Mouse (Mus musculus) midbrain, embryonic 16.5 days (tissue): Measurements from ENCODE around the gene Dnase2b. TPM values are rescaled to one million over a fixed set of nuclear protein-coding genes. Genes with fewer than 3 reads are reported as not detected.

Experiments used
- ATAC-seq: fragments of 200-750 bp; cut with Nextera tagmentation; 2 replicates; pipeline ENCODE4 v1.8.0; 2017; ENCODE audit warnings: moderate TSS enrichment
- H3K27ac ChIP-seq: fragments of 300-500 bp; sonication (generic); 2 replicates; pipeline ENCODE4 v1.5.1; 2014; ENCODE audit warnings: mild to moderate bottlenecking, low read length, mixed read lengths
- H3K27me3 ChIP-seq: fragments of 300-500 bp; sonication (generic); 2 replicates; pipeline ENCODE4 v1.6.1; 2014; ENCODE audit warnings: low read depth, low read length, mixed read lengths; ENCODE audit not compliant: control insufficient read depth, insufficient read depth
- H3K36me3 ChIP-seq: fragments of 300-500 bp; sonication (generic); 2 replicates; pipeline ENCODE4 v1.6.1; 2014; ENCODE audit warnings: mild to moderate bottlenecking, low read length, moderate library complexity, mixed read lengths; ENCODE audit not compliant: control insufficient read depth, insufficient read depth
- H3K4me1 ChIP-seq: fragments of 300-500 bp; sonication (generic); 2 replicates; pipeline ENCODE4 v1.6.1; 2014; ENCODE audit warnings: mild to moderate bottlenecking, low read length, mixed read lengths; ENCODE audit not compliant: control insufficient read depth, insufficient read depth
- H3K4me2 ChIP-seq: fragments of 300-500 bp; sonication (generic); 2 replicates; pipeline ENCODE4 v1.6.1; 2014; ENCODE audit warnings: mild to moderate bottlenecking, low read length, mixed read lengths
- H3K4me3 ChIP-seq: fragments of 300-500 bp; sonication (generic); 2 replicates; pipeline ENCODE4 v1.5.1; 2014; ENCODE audit warnings: low read depth, mild to moderate bottlenecking, low read length, moderate library complexity, mixed read lengths
- H3K9ac ChIP-seq: fragments of 300-500 bp; sonication (generic); 2 replicates; pipeline ENCODE4 v1.6.1; 2014; ENCODE audit warnings: low read depth, low read length, mixed read lengths
- H3K9me3 ChIP-seq: fragments of 300-500 bp; sonication (generic); replicated peaks from 2 replicates; pipeline ENCODE4 v1.6.1; 2014; ENCODE audit warnings: mild to moderate bottlenecking, low read length, mixed read lengths; ENCODE audit not compliant: control insufficient read depth, poor library complexity, severe bottlenecking
- WGBS: fragments of 180-500 bp; shearing (Covaris S2); extraction: QIAGEN DNeasy Blood & Tissue Kit; methylation state at CpG from one replicate; pipeline ENCODE4 v1.1.7; 2014; 5-methylcytosine and 5-hydroxymethylcytosine counted together
- polyA plus RNA-seq: library from polyadenylated mRNA; unstranded; fragments of >200 nt; fragmentation: Nextera tagmentation; extraction: Ambion mirVana; gene quantifications from 2 replicates; pipeline ENCODE4 v1.2.1, GENCODE M21; 2015

The Dnase2b gene
- not detected in 2 replicates for polyA plus RNA-seq

GRCm38 (mm10) chr3:146615496-146615895 is at the start of gene Dnase2b:
Gene Dnase2b, minus strand, starts transcription at chr3:146615596.
- H3K4me3 ChIP-seq: no peak within 1 kb of the TSS
- ATAC-seq: no peak
- no peak within 1 kb of the TSS for H3K9ac ChIP-seq
- 98% methylated on average over 4 of the region's 4 CpGs for WGBS
- no peak within 1 kb of the TSS for H3K27ac ChIP-seq
- H3K9me3 ChIP-seq: no peaks in the 10 kb centered on the region
- no peak within 1 kb of the TSS for H3K4me2 ChIP-seq
- no peaks in the 10 kb centered on the region for H3K36me3 ChIP-seq
- H3K27me3 ChIP-seq: no peaks in the 10 kb centered on the region
- H3K4me1 ChIP-seq: no peaks in the 10 kb centered on the region

GRCm38 (mm10) chr3:146661907-146662306 is 46.5 kb upstream of the Dnase2b start:
- Histone ChIP-seq H3K36me3 (no peaks in the 10 kb centered on the region), H3K27me3 (no peaks in the 10 kb centered on the region), H3K4me2 (no peak overlapping the region), H3K4me3 (no peak overlapping the region), H3K4me1 (no peaks in the 10 kb centered on the region), H3K9me3 (no peaks in the 10 kb centered on the region), H3K9ac (no peak overlapping the region), H3K27ac (no peak overlapping the region)
- ATAC-seq: no peak
- WGBS: 80% methylated on average over 7 of the region's 7 CpGs

- H3K4me3 ChIP-seq: no peak overlapping the region
- no peaks in the 10 kb centered on the region for H3K27me3 ChIP-seq
- no peaks in the 10 kb centered on the region for H3K4me1 ChIP-seq
- H3K4me2 ChIP-seq: no peak overlapping the region
- H3K27ac ChIP-seq: no peak overlapping the region
- no peaks in the 10 kb centered on the region for H3K9me3 ChIP-seq
- no peak for ATAC-seq
- WGBS: 73% methylated on average over 6 of the region's 6 CpGs
- no peak overlapping the region for H3K9ac ChIP-seq
- H3K36me3 ChIP-seq: no peaks in the 10 kb centered on the region
Measured at GRCm38 (mm10) chr3:146661001-146661400, 45.6 kb upstream of the Dnase2b start.

GRCm38 (mm10) chr3:146659321-146659720 is 43.9 kb upstream of the Dnase2b start:
- Histone ChIP-seq H3K4me3 (no peak overlapping the region), H3K4me1 (no peaks in the 10 kb centered on the region), H3K27me3 (no peaks in the 10 kb centered on the region), H3K36me3 (no peaks in the 10 kb centered on the region), H3K27ac (no peak overlapping the region), H3K9me3 (no peaks in the 10 kb centered on the region), H3K4me2 (no peak overlapping the region), H3K9ac (no peak overlapping the region)
- ATAC-seq: no peak
- WGBS: 89% methylated on average over 5 of the region's 5 CpGs

GRCm38 (mm10) chr3:146658061-146658639 is 42.8 kb upstream of the Dnase2b start:
- Histone ChIP-seq H3K4me2 (no peak overlapping the region), H3K27ac (no peak overlapping the region), H3K4me1 (no peaks in the 10 kb centered on the region), H3K9me3 (no peaks in the 10 kb centered on the region), H3K27me3 (no peaks in the 10 kb centered on the region), H3K9ac (no peak overlapping the region), H3K36me3 (no peaks in the 10 kb centered on the region), H3K4me3 (no peak overlapping the region)
- 94% methylated on average over 1 of the region's 1 CpGs for WGBS
- ATAC-seq: no peak

- Histone ChIP-seq H3K9me3 (no peaks in the 10 kb centered on the region), H3K36me3 (no peaks in the 10 kb centered on the region), H3K27ac (no peak overlapping the region), H3K27me3 (no peaks in the 10 kb centered on the region), H3K4me2 (no peak overlapping the region), H3K4me3 (no peak overlapping the region), H3K4me1 (no peaks in the 10 kb centered on the region), H3K9ac (no peak overlapping the region)
- 90% methylated on average over 5 of the region's 5 CpGs for WGBS
- ATAC-seq: no peak
Measured at GRCm38 (mm10) chr3:146657433-146657832, 42.0 kb upstream of the Dnase2b start.

GRCm38 (mm10) chr3:146655111-146655577 is 39.7 kb upstream of the Dnase2b start:
- Histone ChIP-seq H3K9ac (no peak overlapping the region), H3K27me3 (no peaks in the 10 kb centered on the region), H3K9me3 (no peaks in the 10 kb centered on the region), H3K27ac (no peak overlapping the region), H3K4me3 (no peak overlapping the region), H3K4me2 (no peak overlapping the region), H3K36me3 (no peaks in the 10 kb centered on the region), H3K4me1 (no peaks in the 10 kb centered on the region)
- 80% methylated on average over 2 of the region's 2 CpGs for WGBS
- no peak for ATAC-seq

GRCm38 (mm10) chr3:146653692-146654091 is 38.3 kb upstream of the Dnase2b start:
- no peak overlapping the region for H3K4me3 ChIP-seq
- no peaks in the 10 kb centered on the region for H3K27me3 ChIP-seq
- no peaks in the 10 kb centered on the region for H3K4me1 ChIP-seq
- no peak overlapping the region for H3K27ac ChIP-seq
- no peak overlapping the region for H3K9ac ChIP-seq
- no peak for ATAC-seq
- no peaks in the 10 kb centered on the region for H3K36me3 ChIP-seq
- no peak overlapping the region for H3K4me2 ChIP-seq
- 74% methylated on average over 6 of the region's 6 CpGs for WGBS
- no peaks in the 10 kb centered on the region for H3K9me3 ChIP-seq

GRCm38 (mm10) chr3:146652431-146652830 is 37.0 kb upstream of the Dnase2b start:
- H3K27me3 ChIP-seq: no peaks in the 10 kb centered on the region
- 89% methylated on average over 5 of the region's 5 CpGs for WGBS
- no peaks in the 10 kb centered on the region for H3K4me1 ChIP-seq
- ATAC-seq: no peak
- no peak overlapping the region for H3K27ac ChIP-seq
- H3K36me3 ChIP-seq: no peaks in the 10 kb centered on the region
- no peaks in the 10 kb centered on the region for H3K9me3 ChIP-seq
- no peak overlapping the region for H3K9ac ChIP-seq
- no peak overlapping the region for H3K4me2 ChIP-seq
- H3K4me3 ChIP-seq: no peak overlapping the region
